Mouse (Mus musculus) kidney, embryonic 14.5 days (tissue): ENCODE results near the gene Gsc. TPM values are rescaled to one million over a fixed set of nuclear protein-coding genes. Genes with fewer than 3 reads are reported as not detected.

Source experiments
- ATAC-seq: fragments of 200-750 bp; cut with Nextera tagmentation; 2 replicates; pipeline ENCODE4 v1.8.0; 2017; ENCODE audit warnings: moderate number of reproducible peaks, mild to moderate bottlenecking, moderate TSS enrichment, moderate library complexity; ENCODE audit not compliant: low FRiP score, low TSS enrichment
- H3K27ac ChIP-seq: fragments of 300-500 bp; sonication (generic); 2 replicates; pipeline ENCODE4 v1.5.1; 2014; ENCODE audit warnings: low read depth, mild to moderate bottlenecking, low read length, moderate library complexity, mixed read lengths
- H3K27me3 ChIP-seq: fragments of 300-500 bp; sonication (generic); 2 replicates; pipeline ENCODE4 v1.6.1; 2014; ENCODE audit warnings: mild to moderate bottlenecking, low read length; ENCODE audit not compliant: control insufficient read depth, insufficient read depth
- H3K36me3 ChIP-seq: fragments of 300-500 bp; sonication (generic); 2 replicates; pipeline ENCODE4 v1.6.1; 2014; ENCODE audit warnings: low read length, mixed read lengths; ENCODE audit not compliant: control insufficient read depth, insufficient read depth
- H3K4me1 ChIP-seq: fragments of 300-500 bp; sonication (generic); 2 replicates; pipeline ENCODE4 v1.6.1; 2014; ENCODE audit warnings: low read length, mixed read lengths; ENCODE audit not compliant: control insufficient read depth, insufficient read depth
- H3K4me2 ChIP-seq: fragments of 300-500 bp; sonication (generic); replicated peaks from 2 replicates; pipeline ENCODE4 v1.6.1; 2014; ENCODE audit warnings: low read depth, mild to moderate bottlenecking, low read length
- H3K4me3 ChIP-seq: fragments of 300-500 bp; sonication (generic); 2 replicates; pipeline ENCODE4 v1.5.1; 2014; ENCODE audit warnings: mild to moderate bottlenecking, low read length
- H3K9ac ChIP-seq: fragments of 300-500 bp; sonication (generic); 2 replicates; pipeline ENCODE4 v1.6.1; 2014; ENCODE audit warnings: low read depth, mild to moderate bottlenecking, low read length, moderate library complexity
- H3K9me3 ChIP-seq: fragments of 300-500 bp; sonication (generic); 2 replicates; pipeline ENCODE4 v1.6.1; 2016; ENCODE audit warnings: low read length; ENCODE audit not compliant: control insufficient read depth
- WGBS: fragments of 180-500 bp; shearing (Covaris S2); extraction: QIAGEN DNeasy Blood & Tissue Kit; methylation state at CpG from one replicate; pipeline ENCODE4 v1.1.7; 2014; 5-methylcytosine and 5-hydroxymethylcytosine counted together
- polyA plus RNA-seq: library from polyadenylated mRNA; unstranded; fragments of >200 nt; fragmentation: Nextera tagmentation; extraction: Ambion mirVana; gene quantifications from 2 replicates; pipeline ENCODE4 v1.2.1, GENCODE M21; 2014

Gsc gene
- polyA plus RNA-seq, 1 experiment from 2014 or later: not detected

- ATAC-seq: no peak
- Histone ChIP-seq H3K9me3 (no peaks in the 10 kb centered on the region), H3K4me2 (no peak overlapping the region), H3K4me3 (no peak overlapping the region), H3K27me3 (no peaks in the 10 kb centered on the region), H3K9ac (no peak overlapping the region), H3K27ac (no peak overlapping the region), H3K4me1 (no peaks in the 10 kb centered on the region), H3K36me3 (no peaks in the 10 kb centered on the region)
- WGBS: 85% methylated on average over 11 of the region's 11 CpGs
Observed at GRCm38 (mm10) chr12:104443716-104444115, 29.4 kb downstream of the Gsc start.

- H3K27ac ChIP-seq: no peak overlapping the region
- no peaks in the 10 kb centered on the region for H3K27me3 ChIP-seq
- H3K4me1 ChIP-seq: no peaks in the 10 kb centered on the region
- no peaks in the 10 kb centered on the region for H3K9me3 ChIP-seq
- H3K4me3 ChIP-seq: no peak overlapping the region
- no peaks in the 10 kb centered on the region for H3K36me3 ChIP-seq
- H3K4me2 ChIP-seq: no peak overlapping the region
- H3K9ac ChIP-seq: peak overlapping the region; percentile 23; the same call in 1 of the 2 replicates
- WGBS: 7% methylated on average over 22 of the region's 22 CpGs
- peak; percentile 81 for ATAC-seq
Observed at GRCm38 (mm10) chr12:104440087-104440760, 32.9 kb downstream of the Gsc start.

GRCm38 (mm10) chr12:104433951-104434735, 39.0 kb downstream of the Gsc start:
- 52% methylated on average over 20 of the region's 20 CpGs for WGBS
- no peaks in the 10 kb centered on the region for H3K27me3 ChIP-seq
- H3K4me2 ChIP-seq: peak overlapping the region; percentile 9; the same call in 1 of the 2 replicates
- no peaks in the 10 kb centered on the region for H3K4me1 ChIP-seq
- no peaks in the 10 kb centered on the region for H3K36me3 ChIP-seq
- H3K27ac ChIP-seq: no peak overlapping the region
- H3K9ac ChIP-seq: no peak overlapping the region
- ATAC-seq: peak; percentile 57; the same call in 1 of the 2 replicates
- no peaks in the 10 kb centered on the region for H3K9me3 ChIP-seq
- no peak overlapping the region for H3K4me3 ChIP-seq

GRCm38 (mm10) chr12:104433214-104433613, 39.9 kb downstream of the Gsc start:
- WGBS: 42% methylated on average over 7 of the region's 7 CpGs
- Histone ChIP-seq H3K27me3 (no peaks in the 10 kb centered on the region), H3K4me2 (no peak overlapping the region), H3K9me3 (no peaks in the 10 kb centered on the region), H3K4me1 (no peaks in the 10 kb centered on the region), H3K27ac (no peak overlapping the region), H3K9ac (no peak overlapping the region), H3K36me3 (no peaks in the 10 kb centered on the region), H3K4me3 (no peak overlapping the region)
- no peak for ATAC-seq

GRCm38 (mm10) chr12:104431359-104431758, 41.8 kb downstream of the Gsc start:
- Histone ChIP-seq H3K36me3 (no peaks in the 10 kb centered on the region), H3K27me3 (no peaks in the 10 kb centered on the region), H3K4me3 (no peak overlapping the region), H3K4me2 (no peak overlapping the region), H3K27ac (no peak overlapping the region), H3K4me1 (no peaks in the 10 kb centered on the region), H3K9me3 (no peaks in the 10 kb centered on the region), H3K9ac (no peak overlapping the region)
- no peak for ATAC-seq
- 70% methylated on average over 10 of the region's 10 CpGs for WGBS

GRCm38 (mm10) chr12:104426915-104427314, 46.2 kb downstream of the Gsc start:
- 5% methylated on average over 7 of the region's 7 CpGs for WGBS
- Histone ChIP-seq H3K4me2 (no peak overlapping the region), H3K36me3 (no peaks in the 10 kb centered on the region), H3K4me3 (no peak overlapping the region), H3K9ac (no peak overlapping the region), H3K4me1 (no peaks in the 10 kb centered on the region), H3K9me3 (no peaks in the 10 kb centered on the region), H3K27me3 (no peaks in the 10 kb centered on the region), H3K27ac (no peak overlapping the region)
- ATAC-seq: peak; percentile 49; the same call in 1 of the 2 replicates

GRCm38 (mm10) chr12:104425591-104425990, 47.5 kb downstream of the Gsc start:
- no peak overlapping the region for H3K9ac ChIP-seq
- H3K4me2 ChIP-seq: no peak overlapping the region
- ATAC-seq: no peak
- no peaks in the 10 kb centered on the region for H3K4me1 ChIP-seq
- no peaks in the 10 kb centered on the region for H3K27me3 ChIP-seq
- H3K4me3 ChIP-seq: no peak overlapping the region
- no peak overlapping the region for H3K27ac ChIP-seq
- 82% methylated on average over 3 of the region's 3 CpGs for WGBS
- no peaks in the 10 kb centered on the region for H3K9me3 ChIP-seq
- H3K36me3 ChIP-seq: no peaks in the 10 kb centered on the region

GRCm38 (mm10) chr12:104422615-104423392, 50.3 kb downstream of the Gsc start:
- H3K4me1 ChIP-seq: no peaks in the 10 kb centered on the region
- no peak overlapping the region for H3K4me2 ChIP-seq
- 63% methylated on average over 11 of the region's 11 CpGs for WGBS
- no peaks in the 10 kb centered on the region for H3K27me3 ChIP-seq
- H3K9ac ChIP-seq: no peak overlapping the region
- H3K27ac ChIP-seq: no peak overlapping the region
- H3K9me3 ChIP-seq: no peaks in the 10 kb centered on the region
- no peak overlapping the region for H3K4me3 ChIP-seq
- peak; percentile 30 for ATAC-seq
- no peaks in the 10 kb centered on the region for H3K36me3 ChIP-seq
